Mouse (Mus musculus) kidney, embryonic 15.5 days (tissue): ENCODE measurements at regions not wholly inside any gene's neighbourhood (a gene's known extent, or its start where the extent isn't known, plus 50 kb on each side); places are given as distances from the start of the nearest gene placed in this dataset.

Experiments
- ATAC-seq: fragments of 200-750 bp; cut with Nextera tagmentation; replicated peaks from 2 replicates; pipeline ENCODE4 v1.8.0; 2017; ENCODE audit warnings: moderate TSS enrichment; ENCODE audit not compliant: low FRiP score
- H3K27ac ChIP-seq: fragments of 300-500 bp; sonication (generic); 2 replicates; pipeline ENCODE4 v1.5.1; 2015; ENCODE audit warnings: mild to moderate bottlenecking, inconsistent platforms
- H3K27me3 ChIP-seq: fragments of 300-500 bp; sonication (generic); 2 replicates; pipeline ENCODE4 v1.6.1; 2015; ENCODE audit warnings: inconsistent platforms
- H3K36me3 ChIP-seq: fragments of 300-500 bp; sonication (generic); 2 replicates; pipeline ENCODE4 v1.6.1; 2015; ENCODE audit warnings: inconsistent platforms
- H3K4me1 ChIP-seq: fragments of 300-500 bp; sonication (generic); 2 replicates; pipeline ENCODE4 v1.6.1; 2015; ENCODE audit warnings: inconsistent platforms
- H3K4me2 ChIP-seq: fragments of 300-500 bp; sonication (generic); 2 replicates; pipeline ENCODE4 v1.6.1; 2015; ENCODE audit warnings: moderate library complexity, mild to moderate bottlenecking, inconsistent platforms
- H3K4me3 ChIP-seq: fragments of 300-500 bp; sonication (generic); replicated peaks from 2 replicates; pipeline ENCODE4 v1.5.1; 2015; ENCODE audit warnings: mild to moderate bottlenecking, inconsistent platforms
- H3K9ac ChIP-seq: fragments of 300-500 bp; sonication (generic); 2 replicates; pipeline ENCODE4 v1.6.1; 2015; ENCODE audit warnings: mild to moderate bottlenecking, inconsistent platforms
- H3K9me3 ChIP-seq: fragments of 300-500 bp; sonication (generic); replicated peaks from 2 replicates; pipeline ENCODE4 v1.6.1; 2016; ENCODE audit warnings: inconsistent platforms
- WGBS: fragments of 180-500 bp; shearing (Covaris S2); methylation state at CpG from one replicate; pipeline ENCODE4 v1.1.7; 2015; ENCODE audit warnings: mixed read lengths; 5-methylcytosine and 5-hydroxymethylcytosine counted together

- ATAC-seq, result no peak
- WGBS, result 75% methylated on average over 10 of the region's 10 CpGs
Measured at GRCm38 (mm10) chr13:107337111-107337510, 315.2 kb upstream of the Kif2a start.

GRCm38 (mm10) chr13:107329348-107329747, 307.4 kb upstream of the Kif2a start:
- H3K4me1 ChIP-seq, result no peaks in the 10 kb centered on the region
- H3K4me2 ChIP-seq, result no peak overlapping the region
- WGBS, result 67% methylated on average over 5 of the region's 5 CpGs
- no peak for ATAC-seq
- no peak overlapping the region for H3K27ac ChIP-seq
- no peaks in the 10 kb centered on the region for H3K9me3 ChIP-seq
- no peak overlapping the region for H3K9ac ChIP-seq
- H3K36me3 ChIP-seq, result no peaks in the 10 kb centered on the region
- no peak overlapping the region for H3K4me3 ChIP-seq
- no peaks in the 10 kb centered on the region for H3K27me3 ChIP-seq

More at GRCm38 (mm10) chr13:107337111-107337510, 315.2 kb upstream of the Kif2a start:
- Histone ChIP-seq H3K4me2 (no peak overlapping the region), H3K27me3 (no peaks in the 10 kb centered on the region), H3K4me1 (no peaks in the 10 kb centered on the region; the same call in 1 of the 2 replicates), H3K4me3 (no peak overlapping the region), H3K27ac (no peak overlapping the region), H3K9ac (no peak overlapping the region), H3K36me3 (no peaks in the 10 kb centered on the region), H3K9me3 (no peaks in the 10 kb centered on the region)

- WGBS, result 58% methylated on average over 3 of the region's 3 CpGs
- Histone ChIP-seq H3K9me3 (no peaks in the 10 kb centered on the region), H3K36me3 (no peaks in the 10 kb centered on the region), H3K9ac (no peak overlapping the region), H3K4me2 (no peak overlapping the region), H3K27ac (no peak overlapping the region), H3K4me3 (no peak overlapping the region), H3K4me1 (no peaks in the 10 kb centered on the region), H3K27me3 (no peaks in the 10 kb centered on the region)
- no peak for ATAC-seq
Measured at GRCm38 (mm10) chr13:107325707-107326495, 304.0 kb upstream of the Kif2a start.

GRCm38 (mm10) chr13:107314746-107315145, 292.8 kb upstream of the Kif2a start:
- H3K4me3 ChIP-seq, result no peak overlapping the region
- no peaks in the 10 kb centered on the region for H3K36me3 ChIP-seq
- H3K4me2 ChIP-seq, result no peak overlapping the region
- no peak overlapping the region for H3K27ac ChIP-seq
- H3K4me1 ChIP-seq, result no peaks in the 10 kb centered on the region
- no peak for ATAC-seq
- no peaks in the 10 kb centered on the region for H3K9me3 ChIP-seq
- no peak overlapping the region for H3K9ac ChIP-seq
- 85% methylated on average over 7 of the region's 7 CpGs for WGBS
- no peaks in the 10 kb centered on the region for H3K27me3 ChIP-seq

- Histone ChIP-seq H3K36me3 (no peaks in the 10 kb centered on the region), H3K9me3 (no peaks in the 10 kb centered on the region; the same call in 1 of the 2 replicates), H3K9ac (no peak overlapping the region), H3K4me1 (no peaks in the 10 kb centered on the region), H3K27ac (no peak overlapping the region), H3K4me2 (no peak overlapping the region), H3K4me3 (no peak overlapping the region), H3K27me3 (no peaks in the 10 kb centered on the region)
- ATAC-seq, result no peak
- WGBS, result 82% methylated on average over 6 of the region's 6 CpGs
Measured at GRCm38 (mm10) chr13:107308958-107309639, 287.2 kb upstream of the Kif2a start.

- H3K9me3 ChIP-seq, result no peaks in the 10 kb centered on the region; the same call in 1 of the 2 replicates
- H3K9ac ChIP-seq, result no peak overlapping the region
- H3K36me3 ChIP-seq, result no peaks in the 10 kb centered on the region
- no peaks in the 10 kb centered on the region for H3K27me3 ChIP-seq
- no peak for ATAC-seq
- WGBS, result 83% methylated on average over 2 of the region's 2 CpGs
- H3K4me1 ChIP-seq, result 0 out of 2 replicates have a peak, but pooled peaks cover 3% of the 10 kb centered on the region
- no peak overlapping the region for H3K4me2 ChIP-seq
- H3K27ac ChIP-seq, result no peak overlapping the region
- H3K4me3 ChIP-seq, result no peak overlapping the region
Measured at GRCm38 (mm10) chr13:107308404-107308803, 286.5 kb upstream of the Kif2a start.

- H3K4me3 ChIP-seq, result no peak overlapping the region
- WGBS, result 87% methylated on average over 1 of the region's 1 CpGs
- H3K9ac ChIP-seq, result no peak overlapping the region
- H3K27ac ChIP-seq, result no peak overlapping the region
- H3K27me3 ChIP-seq, result no peaks in the 10 kb centered on the region
- no peaks in the 10 kb centered on the region for H3K36me3 ChIP-seq
- no peak overlapping the region for H3K4me2 ChIP-seq
- no peaks in the 10 kb centered on the region; the same call in 1 of the 2 replicates for H3K9me3 ChIP-seq
- 0 out of 2 replicates have a peak, but pooled peaks cover 3% of the 10 kb centered on the region for H3K4me1 ChIP-seq
- ATAC-seq, result no peak
Measured at GRCm38 (mm10) chr13:107306958-107307357, 285.0 kb upstream of the Kif2a start.

- 0 out of 2 replicates have a peak, but pooled peaks cover 3% of the 10 kb centered on the region for H3K4me1 ChIP-seq
- H3K27me3 ChIP-seq, result no peaks in the 10 kb centered on the region
- H3K4me2 ChIP-seq, result no peak overlapping the region
- H3K9me3 ChIP-seq, result no peaks in the 10 kb centered on the region; the same call in 1 of the 2 replicates
- H3K36me3 ChIP-seq, result no peaks in the 10 kb centered on the region
- H3K4me3 ChIP-seq, result no peak overlapping the region
- H3K9ac ChIP-seq, result no peak overlapping the region
- 86% methylated on average over 1 of the region's 1 CpGs for WGBS
- no peak for ATAC-seq
- no peak overlapping the region for H3K27ac ChIP-seq
Measured at GRCm38 (mm10) chr13:107306232-107306631, 284.3 kb upstream of the Kif2a start.

GRCm38 (mm10) chr13:107305738-107306137, 283.8 kb upstream of the Kif2a start:
- Histone ChIP-seq H3K4me1 (0 out of 2 replicates have a peak, but pooled peaks cover 3% of the 10 kb centered on the region), H3K27ac (no peak overlapping the region), H3K27me3 (no peaks in the 10 kb centered on the region), H3K36me3 (no peaks in the 10 kb centered on the region), H3K4me2 (no peak overlapping the region), H3K4me3 (no peak overlapping the region), H3K9me3 (no peaks in the 10 kb centered on the region; the same call in 1 of the 2 replicates), H3K9ac (no peak overlapping the region)
- WGBS, result 28% methylated on average over 1 of the region's 1 CpGs
- ATAC-seq, result no peak

- Histone ChIP-seq H3K4me1 (0 out of 2 replicates have a peak, but pooled peaks cover 3% of the 10 kb centered on the region), H3K9me3 (no peaks in the 10 kb centered on the region; the same call in 1 of the 2 replicates), H3K36me3 (no peaks in the 10 kb centered on the region), H3K27ac (no peak overlapping the region), H3K4me3 (no peak overlapping the region), H3K4me2 (no peak overlapping the region), H3K9ac (no peak overlapping the region), H3K27me3 (no peaks in the 10 kb centered on the region)
- WGBS, result 38% methylated on average over 7 of the region's 7 CpGs
- ATAC-seq, result 0 out of 2 replicates have a peak, but pooled peaks have one; percentile 52
Measured at GRCm38 (mm10) chr13:107303878-107304277, 282.0 kb upstream of the Kif2a start.

GRCm38 (mm10) chr13:107303322-107303721, 281.4 kb upstream of the Kif2a start:
- H3K27me3 ChIP-seq, result no peaks in the 10 kb centered on the region
- 57% methylated on average over 5 of the region's 5 CpGs for whole genome bisulfite sequencing
- no peaks in the 10 kb centered on the region for H3K36me3 ChIP-seq
- no peak overlapping the region for H3K9ac ChIP-seq
- H3K9me3 ChIP-seq, result no peaks in the 10 kb centered on the region; the same call in 1 of the 2 replicates
- no peak overlapping the region for H3K27ac ChIP-seq
- no peak for ATAC-seq
- no peak overlapping the region for H3K4me3 ChIP-seq
- H3K4me2 ChIP-seq, result no peak overlapping the region
- 0 out of 2 replicates have a peak, but pooled peaks cover 3% of the 10 kb centered on the region for H3K4me1 ChIP-seq

- ATAC-seq, result no peak
- no peaks in the 10 kb centered on the region for H3K27me3 ChIP-seq
- 89% methylated on average over 2 of the region's 2 CpGs for WGBS
Measured at GRCm38 (mm10) chr13:107300792-107301191, 278.9 kb upstream of the Kif2a start.

More at GRCm38 (mm10) chr13:107300792-107301191, 278.9 kb upstream of the Kif2a start:
- Histone ChIP-seq H3K4me1 (0 out of 2 replicates have a peak, but pooled peaks cover 3% of the 10 kb centered on the region), H3K9me3 (no peaks in the 10 kb centered on the region; the same call in 1 of the 2 replicates), H3K36me3 (no peaks in the 10 kb centered on the region), H3K4me3 (no peak overlapping the region), H3K4me2 (no peak overlapping the region), H3K27ac (no peak overlapping the region), H3K9ac (no peak overlapping the region)
